Mouse (Mus musculus) embryo, embryonic 10 days (tissue): Measurements from ENCODE around the gene 1600014C23Rik.

Experiments used
- DNase-seq: peaks from one replicate; pipeline ENCODE4 v3.0.0-alpha.2; 2015; ENCODE audit warnings: low spot score

The 1600014C23Rik gene

GRCm38 (mm10) chr17:45733735-45734301 is at the start of gene 1600014C23Rik:
TSS of gene 1600014C23Rik (minus strand) at chr17:45733844.
- DNase-seq: peak; percentile 51

- no peak for DNase-seq
Measured at GRCm38 (mm10) chr17:45778446-45778845, 44.8 kb upstream of the 1600014C23Rik start.

GRCm38 (mm10) chr17:45777431-45777830 is 43.8 kb upstream of the 1600014C23Rik start:
- no peak for DNase-seq

- no peak for DNase-seq
Measured at GRCm38 (mm10) chr17:45776185-45776584, 42.5 kb upstream of the 1600014C23Rik start.

- DNase-seq: no peak
Measured at GRCm38 (mm10) chr17:45775468-45775867, 41.8 kb upstream of the 1600014C23Rik start.

- no peak for DNase-seq
Measured at GRCm38 (mm10) chr17:45772566-45772965, 38.9 kb upstream of the 1600014C23Rik start.

GRCm38 (mm10) chr17:45772096-45772495 is 38.5 kb upstream of the 1600014C23Rik start:
- DNase-seq: no peak

- DNase-seq: peak; percentile 24
Measured at GRCm38 (mm10) chr17:45770441-45770840, 36.8 kb upstream of the 1600014C23Rik start.

GRCm38 (mm10) chr17:45769821-45770220 is 36.2 kb upstream of the 1600014C23Rik start:
- DNase-seq: no peak

- DNase-seq: no peak
Measured at GRCm38 (mm10) chr17:45767536-45768146, 34.0 kb upstream of the 1600014C23Rik start.

- DNase-seq: peak; percentile 85
Measured at GRCm38 (mm10) chr17:45766735-45767535, 33.3 kb upstream of the 1600014C23Rik start.

- DNase-seq: no peak
Measured at GRCm38 (mm10) chr17:45765914-45766313, 32.3 kb upstream of the 1600014C23Rik start.

GRCm38 (mm10) chr17:45763188-45763587 is 29.5 kb upstream of the 1600014C23Rik start:
- DNase-seq: no peak

- no peak for DNase-seq
Measured at GRCm38 (mm10) chr17:45761902-45762301, 28.3 kb upstream of the 1600014C23Rik start.

- no peak for DNase-seq
Measured at GRCm38 (mm10) chr17:45760965-45761645, 27.5 kb upstream of the 1600014C23Rik start.

- no peak for DNase-seq
Measured at GRCm38 (mm10) chr17:45759751-45760150, 26.1 kb upstream of the 1600014C23Rik start.

- DNase-seq: no peak
Measured at GRCm38 (mm10) chr17:45758808-45759207, 25.2 kb upstream of the 1600014C23Rik start.

- DNase-seq: no peak
Measured at GRCm38 (mm10) chr17:45757932-45758331, 24.3 kb upstream of the 1600014C23Rik start.

GRCm38 (mm10) chr17:45756831-45757230 is 23.2 kb upstream of the 1600014C23Rik start:
- DNase-seq: peak; percentile 29

- DNase-seq: no peak
Measured at GRCm38 (mm10) chr17:45756391-45756790, 22.7 kb upstream of the 1600014C23Rik start.

- DNase-seq: no peak
Measured at GRCm38 (mm10) chr17:45754186-45754862, 20.7 kb upstream of the 1600014C23Rik start.

GRCm38 (mm10) chr17:45752678-45753077 is 19.0 kb upstream of the 1600014C23Rik start:
- DNase-seq: peak; percentile 87
